Mouse (Mus musculus) neutrophil, adult 5-6 weeks (primary cell): ENCODE measurements around the gene Hmox2. TPM values are rescaled to one million over a fixed set of nuclear protein-coding genes. Genes with fewer than 3 reads are reported as not detected.

Experiments used
- ATAC-seq: fragments of 151-379, 151-347 bp; 2 replicates; pipeline ENCODE4 v1.8.0; 2017; ENCODE audit warnings: mild to moderate bottlenecking, moderate TSS enrichment; ENCODE audit not compliant: insufficient number of reproducible peaks, poor library complexity, low FRiP score, severe bottlenecking; ENCODE audit errors: extremely low read depth
- total RNA-seq: library from RNA; stranded (forward); fragments of 200-1000 nt; gene quantifications from 2 replicates; pipeline ENCODE4 v1.2.3, GENCODE M21; 2017

The Hmox2 gene
- total RNA-seq, 1 experiment from 2014 or later, result 70.6 TPM

DNA sequence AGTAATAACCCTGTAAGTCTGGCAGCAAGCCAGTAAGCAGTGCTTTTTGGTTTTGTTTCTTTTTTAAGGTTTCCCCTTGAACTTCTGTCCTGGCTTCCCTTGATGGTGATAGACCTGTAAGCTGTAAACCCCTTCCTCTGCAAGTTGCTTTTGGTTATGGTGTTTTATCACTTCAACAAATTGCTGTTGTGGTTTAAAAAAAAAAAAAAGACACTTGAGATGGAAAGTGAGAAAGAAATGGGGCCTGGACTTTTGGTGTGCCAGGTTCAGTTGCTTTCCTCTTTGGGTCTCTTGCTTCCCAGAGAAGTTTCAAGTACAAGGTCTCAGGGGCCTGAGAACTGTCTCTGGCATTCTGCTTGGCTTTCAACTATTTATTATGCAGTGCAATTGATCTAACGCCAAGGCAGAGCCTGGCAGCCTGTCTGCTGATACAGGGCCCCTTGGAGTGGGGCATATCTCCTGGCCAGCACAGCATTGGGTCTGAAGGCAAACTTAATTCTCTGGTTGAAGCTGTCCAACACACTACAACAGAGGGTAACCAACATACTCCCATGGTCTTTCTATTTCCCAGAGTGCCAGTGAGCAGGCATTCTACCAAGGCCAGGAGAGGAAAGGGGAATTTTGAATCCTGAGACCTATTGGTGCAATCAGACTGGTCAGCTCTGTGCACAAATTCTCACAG lies 47.3 kb downstream of the Hmox2 start:
- ATAC-seq, result no peak

DNA sequence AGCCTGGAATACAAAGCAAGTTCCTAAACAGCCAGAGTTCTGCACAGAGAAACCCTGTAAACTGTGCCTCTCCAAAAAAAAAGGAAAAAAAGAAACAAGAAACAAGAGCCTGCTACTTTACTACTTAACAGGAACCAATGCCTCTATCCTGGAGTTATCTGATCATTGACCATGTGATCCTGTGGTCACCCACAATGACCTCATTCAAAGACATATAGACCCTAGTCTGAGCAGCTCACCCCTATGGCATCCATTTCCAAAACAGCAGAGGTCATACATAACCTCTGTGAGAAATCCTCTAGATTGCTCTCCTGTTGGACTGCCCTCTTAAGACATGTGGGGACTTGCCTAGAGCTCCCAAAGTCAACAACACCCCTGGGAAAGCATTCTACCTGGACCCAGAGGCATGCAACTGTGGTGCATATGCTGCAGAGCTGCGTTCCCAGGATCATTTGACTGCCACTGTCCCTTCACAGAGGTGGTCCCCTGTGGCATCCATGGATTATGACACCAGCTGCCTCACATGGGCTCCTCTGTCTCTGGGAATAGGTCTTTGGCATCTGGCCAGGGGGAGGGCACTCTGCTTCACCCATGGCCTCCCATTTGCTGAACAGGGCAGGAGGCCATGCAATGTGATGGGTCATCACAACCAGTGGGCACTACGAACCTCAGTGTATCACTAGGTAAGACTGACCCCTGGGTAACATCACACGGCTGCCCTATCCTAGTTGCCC lies 51.2 kb downstream of the Hmox2 start:
- ATAC-seq, result no peak

DNA sequence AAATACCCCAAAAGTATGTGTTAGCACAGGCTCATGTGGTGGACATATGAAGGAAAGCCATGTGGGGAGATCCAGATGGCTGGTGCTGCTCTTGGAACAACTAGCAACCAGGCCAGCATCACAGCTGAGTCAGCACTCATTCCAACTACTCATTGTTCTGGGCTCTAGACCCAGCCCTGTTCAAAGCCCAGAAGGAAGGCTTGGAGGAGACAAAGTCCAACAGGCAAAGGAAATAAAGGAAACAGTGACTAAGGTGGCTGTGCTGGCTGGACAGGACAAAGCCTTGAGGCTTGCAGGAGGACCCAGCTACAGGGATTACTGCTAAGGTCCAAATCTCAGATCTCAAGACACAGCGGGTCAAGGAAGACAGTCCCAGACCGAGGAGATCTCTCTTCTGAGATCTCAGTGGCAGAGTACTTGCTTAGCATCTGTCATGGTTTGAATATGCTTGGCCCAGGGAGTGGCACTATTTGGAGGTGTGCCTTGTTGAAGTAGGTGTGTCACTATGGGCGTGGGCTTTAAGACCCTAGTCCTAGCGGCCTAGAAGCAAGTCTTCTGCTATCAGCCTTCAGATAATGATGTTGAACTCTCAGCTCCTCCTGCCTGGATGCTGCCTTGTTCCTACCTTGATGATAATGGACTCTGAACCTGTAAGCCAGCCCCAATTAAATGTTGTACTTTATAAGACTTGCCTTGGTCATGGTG lies 51.9 kb downstream of the Hmox2 start:
- no peak for ATAC-seq

DNA sequence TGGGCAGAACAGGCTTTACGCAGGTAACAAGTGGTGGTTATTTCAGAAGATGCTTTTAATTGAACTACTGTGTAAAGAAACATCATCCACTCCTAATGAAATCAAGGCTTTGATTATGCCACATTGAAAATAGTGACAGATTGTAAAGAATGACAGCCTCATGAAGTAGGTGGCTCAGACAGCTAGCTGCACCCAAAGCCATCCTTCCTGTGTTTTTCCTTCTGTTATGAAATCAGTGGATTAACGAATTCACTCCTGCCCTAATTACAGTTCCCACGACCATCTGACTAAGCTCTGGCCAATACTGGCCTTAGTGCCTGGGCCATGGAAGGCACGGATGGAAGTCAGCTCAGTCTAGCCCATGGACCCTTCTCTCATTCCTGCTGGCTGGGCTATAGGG lies 52.8 kb downstream of the Hmox2 start:
- ATAC-seq, result no peak

DNA sequence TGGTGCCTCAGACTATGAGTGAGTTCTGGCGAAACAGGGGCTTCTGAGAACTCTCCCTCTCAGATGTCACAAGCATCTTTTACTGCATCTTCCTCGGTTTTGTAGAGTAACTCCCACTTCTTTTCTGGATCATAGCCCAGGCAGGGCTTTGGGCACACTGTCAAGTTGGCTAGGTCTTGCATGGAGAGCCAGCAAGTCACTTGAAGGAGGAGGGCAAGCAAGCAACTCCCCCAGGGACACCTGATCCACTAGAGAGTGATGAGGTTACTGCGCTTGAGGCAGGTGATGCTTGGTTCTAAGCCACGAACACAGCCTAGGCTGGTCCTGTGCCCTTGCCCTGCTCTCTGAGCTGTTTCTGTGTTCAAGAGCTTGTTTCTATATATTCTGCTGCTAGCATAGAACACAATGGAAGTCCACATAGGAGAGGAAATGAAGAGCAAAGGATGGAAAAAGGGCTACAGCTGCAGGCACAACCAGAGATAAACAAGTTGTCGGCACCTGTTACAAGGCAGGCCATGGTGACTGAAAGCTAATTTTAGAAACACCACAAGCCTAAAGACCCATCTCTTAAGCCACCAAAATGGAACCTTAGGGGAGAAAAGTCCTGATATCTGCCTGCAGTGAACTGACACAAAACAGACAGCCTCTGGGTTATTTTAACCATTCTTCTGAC lies 55.5 kb downstream of the Hmox2 start:
- no peak for ATAC-seq

DNA sequence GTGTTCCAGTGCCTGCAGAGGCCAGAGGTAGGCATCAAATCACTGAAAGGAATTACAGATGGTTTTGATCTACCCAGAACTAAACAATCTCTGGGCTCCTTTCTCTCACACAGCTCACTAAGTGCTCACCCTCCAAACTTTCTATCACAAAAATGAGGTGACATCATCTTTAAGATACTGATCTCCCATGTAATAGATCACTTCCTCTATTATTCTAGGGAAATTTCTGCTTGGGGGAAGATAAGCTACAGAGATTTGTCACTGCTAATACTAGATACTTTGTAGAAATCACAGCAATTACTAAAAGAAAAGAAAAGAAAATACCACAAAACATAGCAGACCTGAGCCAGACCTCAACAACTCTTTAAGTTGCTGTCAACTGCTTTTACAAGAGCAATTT lies 56.4 kb downstream of the Hmox2 start:
- ATAC-seq, result no peak

DNA sequence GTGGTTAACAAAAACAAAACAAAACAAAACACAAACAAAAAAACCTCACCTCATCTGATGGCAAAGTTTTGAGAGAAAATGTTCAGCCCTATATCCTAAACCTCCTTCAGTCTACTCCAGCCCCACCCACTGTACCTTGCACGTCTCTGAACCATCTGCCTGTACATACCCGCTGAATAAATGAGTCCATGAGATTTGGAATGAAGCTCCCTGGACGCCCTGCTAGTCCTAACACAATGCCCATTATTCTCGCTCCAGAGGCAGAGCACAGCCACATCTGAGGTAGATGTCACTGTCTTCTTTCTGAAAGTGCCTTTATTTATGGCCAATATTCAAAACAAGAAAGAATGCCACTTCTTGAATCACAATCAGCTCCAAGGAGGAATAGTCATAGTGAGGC lies 59.5 kb downstream of the Hmox2 start:
- ATAC-seq, result no peak

DNA sequence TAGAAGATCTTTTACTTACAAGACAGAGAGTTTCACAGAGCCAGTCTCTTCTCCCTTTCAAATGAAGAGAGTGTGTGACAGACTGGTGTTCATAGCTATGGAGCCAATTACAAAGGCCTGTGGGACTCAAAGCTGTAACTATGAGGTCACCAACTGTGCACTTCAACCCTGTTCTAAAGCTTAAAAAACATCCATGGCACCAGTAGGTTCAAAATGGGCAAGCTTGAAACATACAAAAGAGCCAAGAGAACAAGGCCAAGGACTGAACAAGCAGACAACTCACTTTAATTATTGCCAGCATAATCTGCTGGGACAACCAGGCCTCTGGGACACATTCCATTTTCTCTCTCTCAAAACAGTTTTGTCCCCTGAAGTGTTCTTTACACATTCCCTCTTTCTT lies 62.0 kb downstream of the Hmox2 start:
- ATAC-seq, result no peak

DNA sequence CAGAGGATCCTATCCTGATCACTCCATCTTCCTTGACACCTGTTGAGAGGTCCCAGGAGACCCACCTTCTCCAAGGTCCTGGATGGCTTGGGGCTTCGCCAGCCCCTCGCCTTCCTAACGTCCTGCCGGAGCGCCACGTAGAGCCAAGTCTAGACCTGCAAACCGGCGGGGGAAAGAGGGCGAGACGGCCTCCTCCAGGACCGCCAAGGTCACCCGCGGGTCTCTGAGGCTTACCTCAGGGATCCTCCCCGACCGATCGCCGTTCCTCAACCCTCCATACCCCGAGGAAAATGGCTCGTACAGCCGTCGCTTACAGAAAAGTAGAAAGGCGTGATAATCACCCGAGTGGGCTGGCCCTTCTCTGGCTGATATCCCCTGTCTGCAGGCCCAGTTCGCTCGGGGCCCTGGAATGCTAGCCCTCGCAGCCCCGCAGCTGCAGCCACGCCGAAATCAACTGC lies 63.2 kb downstream of the Hmox2 start:
- no peak for ATAC-seq

DNA sequence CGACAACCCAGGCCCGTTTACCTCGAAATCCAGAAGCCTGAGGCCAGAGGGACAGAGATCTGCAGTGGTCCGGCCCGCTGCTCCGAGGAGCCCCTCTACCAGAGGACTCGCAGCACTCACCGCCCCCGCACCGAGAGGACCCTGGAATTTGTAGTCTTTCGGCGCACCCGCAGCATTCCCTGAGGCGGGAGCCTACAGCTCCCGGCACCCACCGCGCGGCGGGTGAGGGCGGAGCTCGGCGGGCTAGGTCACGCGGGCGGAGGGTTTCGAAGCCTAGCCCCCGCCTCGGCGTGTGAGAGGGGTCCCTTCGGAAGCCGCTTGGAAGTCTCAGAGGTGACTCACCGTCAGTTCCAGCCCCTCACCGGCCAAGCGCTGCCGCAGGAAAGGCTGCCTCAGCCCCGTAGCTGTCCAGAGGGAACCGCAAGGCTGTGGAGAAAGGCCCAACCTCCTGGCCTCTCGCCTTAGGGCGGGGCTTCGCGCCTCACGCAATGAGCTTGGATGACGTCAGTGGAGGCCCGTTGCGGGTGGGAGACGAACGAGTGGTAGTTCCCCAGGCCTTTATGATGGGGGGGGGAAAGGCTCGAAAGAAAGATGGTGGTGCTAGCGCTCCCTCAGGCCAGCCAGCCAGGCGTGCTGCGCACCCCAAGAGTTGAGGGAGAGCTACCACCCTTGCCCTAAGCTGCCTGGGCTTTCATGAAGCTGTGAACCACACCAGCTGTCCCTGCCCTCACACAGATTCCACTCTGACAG lies 63.8 kb downstream of the Hmox2 start, which contains the start of gene Cdip1:
Cdip1 (minus strand) TSS at position 483 of the 750 bp plus-strand sequence.
- ATAC-seq, result peak; percentile 93

DNA sequence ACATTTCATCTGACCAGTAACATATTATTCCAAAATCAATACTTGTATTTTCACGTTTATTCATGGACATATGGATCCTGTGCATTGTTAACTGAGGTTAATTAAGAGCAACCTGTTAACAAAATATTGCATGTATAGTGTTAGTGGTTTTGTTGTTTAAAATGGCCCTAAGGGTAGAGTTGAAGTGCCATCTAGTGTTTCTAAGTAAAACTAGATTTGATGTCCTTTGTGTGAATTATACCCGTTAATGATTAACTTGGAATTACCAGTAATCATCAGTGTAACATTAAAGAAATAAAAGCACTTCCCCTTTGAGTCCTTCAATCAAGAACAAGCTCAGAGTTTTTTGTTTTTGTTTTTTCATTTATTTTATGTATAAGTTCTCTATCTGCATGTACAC lies 65.2 kb downstream of the Hmox2 start:
- no peak for ATAC-seq

DNA sequence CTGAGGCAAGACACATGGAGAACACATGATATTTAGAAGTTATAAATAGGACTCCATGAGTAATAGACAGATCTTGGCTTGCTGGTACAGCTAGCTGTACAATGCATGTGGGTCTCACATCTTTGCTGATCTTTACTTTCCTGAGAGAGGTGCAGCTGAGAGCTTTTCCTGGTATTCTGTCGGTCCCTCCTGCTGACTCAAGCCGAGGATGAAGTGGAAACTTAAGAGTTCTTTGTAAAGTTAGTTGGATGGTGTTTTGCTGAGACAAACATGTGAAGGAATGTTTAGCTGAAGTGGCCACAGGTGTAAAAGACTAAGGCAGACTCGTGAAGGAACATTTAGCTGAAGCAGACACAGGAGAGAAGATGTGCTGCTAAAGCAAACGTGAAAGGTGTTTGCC lies 70.5 kb downstream of the Hmox2 start:
- no peak for ATAC-seq

Other genes with a start within 250 kb of the Hmox2 start
- gene Srl, start 184.5 kb upstream of the Hmox2 start, total RNA-seq, result 0.35 and 1.8 TPM in 2 replicates
- gene Tfap4, start 166.5 kb upstream of the Hmox2 start, total RNA-seq, result 8.0 and 8.5 TPM in 2 replicates
- not detected in 2 replicates for gene Glis2, start 131.6 kb upstream of the Hmox2 start, total RNA-seq
- gene Pam16, start 101.4 kb upstream of the Hmox2 start, total RNA-seq, result 14.2 and 15.4 TPM in 2 replicates
- 0.12 and 1.4 TPM in 2 replicates for gene Vasn, start 86.4 kb upstream of the Hmox2 start, total RNA-seq
- gene Dnaja3, start 86.4 kb upstream of the Hmox2 start, total RNA-seq, result 24.2 and 33.9 TPM in 2 replicates
- gene Coro7, start 46.6 kb upstream of the Hmox2 start, total RNA-seq, result 59.7 and 65.6 TPM in 2 replicates
- gene Nmral1, start 7.0 kb upstream of the Hmox2 start, total RNA-seq, result 12.0 and 12.3 TPM in 2 replicates
- 22.6 and 23.4 TPM in 2 replicates for gene Cdip1, start 63.9 kb downstream of the Hmox2 start, total RNA-seq
- 0.58 and 2.6 TPM in 2 replicates for gene 4930562C15Rik, start 109.1 kb downstream of the Hmox2 start, total RNA-seq
- gene Ubald1, start 154.0 kb downstream of the Hmox2 start, total RNA-seq, result 33.1 and 36.3 TPM in 2 replicates
- 78.8 and 85.0 TPM in 2 replicates for gene Mgrn1, start 159.9 kb downstream of the Hmox2 start, total RNA-seq
- 9.9 and 17.4 TPM in 2 replicates for gene Nudt16l1, start 212.4 kb downstream of the Hmox2 start, total RNA-seq
- 81.5 and 84.8 TPM in 2 replicates for gene Anks3, start 237.8 kb downstream of the Hmox2 start, total RNA-seq